Mouse (Mus musculus): ENCODE results near the gene Xxylt1. TPM values are rescaled to one million over a fixed set of nuclear protein-coding genes. Genes with fewer than 3 reads are reported as not detected.

Gene Xxylt1
- total RNA-seq, 2 experiments from 2014 or later, result 17.2 to 19.6 TPM

GRCm38 (mm10) chr16:30923899-30924298 is 157.3 kb downstream of the Xxylt1 start:
- no peak for DNase-seq (ENCODE audit: low spot score in 2 of 2)

DNA sequence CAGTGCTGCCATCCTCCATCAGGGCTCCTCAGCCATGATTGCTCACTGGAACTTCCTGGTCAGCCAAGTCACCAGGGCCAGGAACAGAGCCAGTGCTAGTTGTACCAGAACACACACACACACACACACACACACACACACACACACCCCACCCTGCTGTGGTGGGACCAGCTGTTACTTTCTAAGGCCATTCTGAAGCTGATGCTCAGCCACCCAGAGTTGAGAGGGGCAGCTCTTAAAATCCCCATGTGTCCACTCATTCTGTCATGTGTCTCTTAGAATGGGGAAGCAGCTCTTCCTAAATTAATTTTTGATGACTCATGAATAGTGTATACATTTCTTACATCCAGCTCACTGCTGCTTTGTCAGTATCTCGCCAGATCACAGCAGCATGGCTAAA is 158.7 kb downstream of the Xxylt1 start:
- no peak for DNase-seq (ENCODE audit: low spot score in 2 of 2)

- no peak for DNase-seq (ENCODE audit: low spot score in 2 of 2)
These were observed 162.4 kb downstream of the Xxylt1 start for GRCm38 (mm10) chr16:30918866-30919265.

- DNase-seq (ENCODE audit: low spot score in 2 of 2), result no peak
These were observed 164.3 kb downstream of the Xxylt1 start for GRCm38 (mm10) chr16:30916931-30917330.

DNA sequence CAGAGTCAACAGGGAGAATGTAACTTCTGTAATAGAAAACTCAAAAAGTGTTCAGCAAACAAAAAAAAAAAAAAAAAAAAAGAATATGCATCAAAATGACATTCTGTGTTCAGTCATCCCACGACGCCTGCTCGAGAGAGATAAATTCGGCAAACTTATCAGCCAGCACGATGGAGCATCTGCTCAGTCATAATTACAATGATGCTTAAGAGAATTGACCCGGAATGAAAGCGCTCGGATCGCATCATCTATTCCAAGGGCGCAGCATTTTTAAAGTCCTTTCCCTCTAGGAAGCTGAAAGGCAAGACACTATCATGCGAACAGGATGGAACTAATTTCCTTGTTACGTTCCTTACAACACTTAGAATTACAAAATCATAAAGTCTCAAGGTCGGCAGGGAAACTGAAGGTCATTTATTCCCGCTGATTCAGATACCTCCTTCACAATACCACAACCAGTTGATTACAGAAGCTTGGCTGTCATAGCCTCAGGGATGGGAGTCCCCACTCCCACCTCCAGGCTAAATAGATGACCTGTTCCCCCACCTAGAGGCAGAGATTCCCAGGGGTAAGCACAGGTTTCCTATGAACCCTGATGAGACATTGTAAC is 165.5 kb downstream of the Xxylt1 start:
- peak in 1 of 2 experiments; percentile 62 for DNase-seq (ENCODE audit: low spot score in 2 of 2)

Other genes starting within 250 kb of the Xxylt1 start
- 100 to 1,000 TPM; 132 to 138 TPM for gene Acap2, start 119.8 kb upstream of the Xxylt1 start, total RNA-seq (2021)
- gene Ppp1r2, start 193.8 kb upstream of the Xxylt1 start, total RNA-seq (2021), result 100 to 1,000 TPM; 100 to 106 TPM
- 100 to 1,000 TPM; 161 to 185 TPM for gene Apod, start 233.4 kb upstream of the Xxylt1 start, total RNA-seq (2021)